Mouse (Mus musculus) MEL (cell line): ENCODE data around the gene Klhl22.

ENCODE experiments used
- CTCF ChIP-seq, 3 experiments: IDR thresholded peaks in 2 of 3; conservative IDR thresholded peaks in 1 of 3; 2 replicates each; pipeline ENCODE4 v1.5.1; 2011 to 2012; ENCODE audit warnings: low read length in 3 of 3, low read depth in 2 of 3, mild to moderate bottlenecking in 2 of 3, improper control_type of control experiment in 1 of 3, inconsistent platforms in 1 of 3, mixed read lengths in 1 of 3, moderate library complexity in 1 of 3; ENCODE audit not compliant: control insufficient read depth in 1 of 3, insufficient read depth in 1 of 3, poor library complexity in 1 of 3, severe bottlenecking in 1 of 3
- E2F4 ChIP-seq: IDR thresholded peaks from 2 replicates; pipeline ENCODE4 v1.6.1; 2011; ENCODE audit warnings: low read depth, low read length, improper control_type of control experiment, borderline replicate concordance
- EP300 ChIP-seq, 2 experiments: IDR thresholded peaks; 2 replicates each; pipeline ENCODE4 v1.6.1; 2011; ENCODE audit warnings: improper control_type of control experiment in 2 of 2, low read length in 2 of 2, low read depth in 1 of 2, mild to moderate bottlenecking in 1 of 2
- KAT2A ChIP-seq: conservative IDR thresholded peaks from 2 replicates; pipeline ENCODE4 v1.6.1; 2012; ENCODE audit warnings: low read depth, low read length, improper control_type of control experiment, inconsistent platforms
- MXI1 ChIP-seq: IDR thresholded peaks from 2 replicates; pipeline ENCODE4 v1.6.1; 2011; ENCODE audit warnings: mild to moderate bottlenecking, low read depth, low read length, improper control_type of control experiment
- MYB ChIP-seq: IDR thresholded peaks from 2 replicates; pipeline ENCODE4 v1.6.1; 2011; ENCODE audit warnings: mild to moderate bottlenecking, low read depth, low read length, improper control_type of control experiment
- POLR2A ChIP-seq, 2 experiments: IDR thresholded peaks; 2 replicates each; pipeline ENCODE4 v1.6.1; 2011 to 2012; ENCODE audit warnings: low read length in 2 of 2, mild to moderate bottlenecking in 2 of 2, control low read depth in 1 of 2, improper control_type of control experiment in 1 of 2, low read depth in 1 of 2, moderate library complexity in 1 of 2; ENCODE audit not compliant: control insufficient read depth in 1 of 2, insufficient read depth in 1 of 2, poor library complexity in 1 of 2
- TAL1 ChIP-seq: IDR thresholded peaks from 2 replicates; pipeline ENCODE4 v1.6.1; 2012; ENCODE audit warnings: mild to moderate bottlenecking, inconsistent platforms, low read length, moderate library complexity, mixed read lengths
- ZMIZ1 ChIP-seq: IDR thresholded peaks from 2 replicates; pipeline ENCODE4 v1.6.1; 2012; ENCODE audit warnings: low read depth, mild to moderate bottlenecking, inconsistent platforms, low read length, improper control_type of control experiment, moderate library complexity

DNA sequence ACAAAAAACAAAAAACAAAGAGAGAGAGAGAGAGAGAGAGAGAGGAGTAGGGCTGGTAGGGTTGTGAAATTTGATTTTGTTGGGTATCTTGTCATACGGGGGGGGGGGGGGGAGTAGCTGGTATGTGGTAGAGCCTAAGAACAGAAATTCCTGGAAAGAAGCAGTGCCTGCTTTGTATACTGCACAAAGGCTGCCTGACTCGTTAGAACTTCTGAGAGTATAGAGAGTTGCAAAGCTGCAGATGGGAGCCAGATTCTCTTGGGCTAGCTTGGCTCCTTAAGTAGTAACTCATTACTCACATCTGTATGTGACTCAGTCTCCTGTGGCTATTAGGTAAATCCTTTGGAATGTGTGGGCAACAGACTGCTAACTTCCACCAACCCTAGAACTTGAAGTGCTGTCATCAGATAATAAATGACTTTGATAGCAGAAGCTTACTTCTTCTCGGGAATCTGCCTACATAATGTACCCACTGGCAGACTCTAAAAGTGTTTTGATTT is 26.5 kb upstream of the Klhl22 start, which contains the start of gene Med15:
- TF ChIP-seq POLR2A (IDR thresholded peaks at IDR 0.05; ENCODE audit: control insufficient read depth in 1 of 2, insufficient read depth in 1 of 2, low read depth in 1 of 2, low read length in 2 of 2, poor library complexity in 1 of 2): no peak
- TF ChIP-seq CTCF (IDR thresholded peaks at IDR 0.05 in 2 of 3, conservative IDR thresholded peaks at IDR 0.05 in 1 of 3; ENCODE audit: control insufficient read depth in 1 of 3, insufficient read depth in 1 of 3, low read depth in 2 of 3, low read length in 3 of 3, poor library complexity in 1 of 3, severe bottlenecking in 1 of 3): no peak
- no peak for TF ChIP-seq KAT2A
- no peak for TF ChIP-seq EP300 (IDR thresholded peaks at IDR 0.05; ENCODE audit: low read depth in 1 of 2, low read length in 2 of 2)
- no peak for TF ChIP-seq ZMIZ1
- no peak for TF ChIP-seq TAL1
- no peak for TF ChIP-seq MXI1
- TF ChIP-seq MYB: no peak
- TF ChIP-seq E2F4: no peak
